Mouse (Mus musculus): ENCODE measurements around the gene Ppp1r12b. TPM values are rescaled to one million over a fixed set of nuclear protein-coding genes. Genes with fewer than 3 reads are reported as not detected.

Ppp1r12b gene
- total and polyA plus RNA-seq, 3 experiments = 4.7 to 7.8 TPM; not detected in 1

DNA sequence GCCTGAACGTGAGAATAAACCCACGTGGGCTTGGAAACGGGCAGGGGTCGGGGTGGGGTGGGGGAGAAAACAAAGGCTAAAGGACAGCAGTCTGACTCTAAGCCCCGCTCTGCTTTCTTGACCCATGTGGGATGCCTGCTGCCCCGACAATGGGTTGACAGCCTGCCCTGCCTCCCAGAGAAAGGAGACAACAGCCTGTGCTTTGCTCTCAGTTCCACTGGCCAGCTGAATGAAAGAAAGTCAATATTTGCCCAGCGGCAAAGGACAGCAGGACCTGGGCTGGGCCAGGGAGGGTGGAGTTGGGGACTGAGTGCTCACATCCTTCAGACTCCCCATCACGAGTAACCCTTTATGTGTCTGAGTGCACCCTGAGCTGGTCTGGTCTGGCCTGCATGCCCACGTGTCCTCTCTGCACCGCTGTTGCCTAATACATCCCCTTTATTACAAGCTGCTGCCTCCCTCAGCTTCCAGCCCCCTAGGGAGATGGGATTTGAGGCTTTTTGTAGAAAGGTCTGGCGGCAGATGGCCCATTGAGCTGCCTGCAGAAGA, 242.2 kb downstream of the Ppp1r12b start (continued):
- no peak for TF ChIP-seq NRF1 (IDR thresholded peaks at IDR 0.05; ENCODE audit: insufficient read depth, low read depth, low read length, poor library complexity, severe bottlenecking)
- no peak for TF ChIP-seq CTCF (IDR thresholded peaks at IDR 0.05 in 2 of 3, conservative IDR thresholded peaks at IDR 0.05 in 1 of 3; ENCODE audit: control insufficient read depth in 1 of 3, insufficient read depth in 1 of 3, low read depth in 2 of 3, low read length in 3 of 3, poor library complexity in 1 of 3, severe bottlenecking in 1 of 3)
- no peak for TF ChIP-seq GABPA (IDR thresholded peaks at IDR 0.05; ENCODE audit: low read depth, low read length)

DNA sequence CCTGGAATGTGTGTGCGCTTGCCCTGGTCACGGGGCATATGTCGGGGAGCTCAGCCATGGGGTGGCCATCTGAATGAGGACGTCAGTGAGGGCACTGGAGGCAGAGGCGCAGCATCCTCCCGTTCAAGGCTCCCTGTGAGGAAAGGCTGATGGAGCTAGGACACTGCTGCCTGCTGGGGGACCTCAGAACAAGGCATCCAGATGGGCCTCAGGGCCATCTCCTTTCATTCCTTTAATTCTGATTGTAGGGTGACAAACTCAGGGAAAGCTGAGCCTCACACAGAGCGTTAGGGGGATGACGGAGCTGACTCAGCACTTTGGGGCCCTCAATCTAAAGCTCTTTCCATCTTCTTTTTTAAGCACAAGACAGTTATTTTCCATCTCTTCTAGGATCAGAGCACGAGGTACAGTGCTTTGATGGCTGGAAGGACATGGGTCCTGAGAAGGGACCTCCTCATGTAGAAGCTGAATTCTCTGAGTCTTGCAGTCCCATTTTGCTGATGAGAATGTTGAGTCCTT, 242.9 kb downstream of the Ppp1r12b start:
- TF ChIP-seq ZNF384 (IDR thresholded peaks at IDR 0.05; ENCODE audit: low read depth, low read length) (no peak), USF2 (IDR thresholded peaks at IDR 0.05; ENCODE audit: borderline replicate concordance in 1 of 2, insufficient read depth in 1 of 2, low read depth in 1 of 2, low read length in 2 of 2) (no peak), ZKSCAN1 (IDR thresholded peaks at IDR 0.05; ENCODE audit: low read depth, low read length) (no peak), TBP (IDR thresholded peaks at IDR 0.05; ENCODE audit: low read depth, low read length) (no peak), MAFK (IDR thresholded peaks at IDR 0.05; ENCODE audit: borderline replicate concordance, low read depth, low read length) (peak; percentile 56; the same call in 1 of the 2 replicates)
- H3K9me3 ChIP-seq (replicated peaks; ENCODE audit: insufficient read depth, low read length) = no peaks in the 10 kb centered on the region
- H3K4me3 ChIP-seq (ENCODE audit: control insufficient read depth in 1 of 2, insufficient read depth in 1 of 2, low read depth in 2 of 2, low read length in 2 of 2) = no peak overlapping the region
- H3K9ac ChIP-seq (ENCODE audit: control insufficient read depth, low read depth, low read length, poor library complexity, severe bottlenecking) = no peak overlapping the region
- peaks cover 0 to 8% of the 10 kb centered on the region in 2 experiments; a peak in 2 of 4 replicates for H3K36me3 ChIP-seq (ENCODE audit: control insufficient read depth in 1 of 2, insufficient read depth in 2 of 2, low read length in 2 of 2)
- no peak for DNase-seq (ENCODE audit: low read depth, low spot score)
- no peak overlapping the region for H3K27ac ChIP-seq (ENCODE audit: control insufficient read depth, low read depth, low read length)
- H3K79me2 ChIP-seq (ENCODE audit: control insufficient read depth, insufficient read depth, low read length, poor library complexity) = no peaks in the 10 kb centered on the region
- H3K27me3 ChIP-seq (ENCODE audit: control insufficient read depth in 1 of 2, insufficient read depth in 2 of 2, low read length in 2 of 2) = no peaks in the 10 kb centered on the region
- peaks cover 2 to 10% of the 10 kb centered on the region in 2 experiments; a peak in 2 of 4 replicates for H3K4me1 ChIP-seq (ENCODE audit: control insufficient read depth in 1 of 2, insufficient read depth in 2 of 2, low read length in 2 of 2)

DNA sequence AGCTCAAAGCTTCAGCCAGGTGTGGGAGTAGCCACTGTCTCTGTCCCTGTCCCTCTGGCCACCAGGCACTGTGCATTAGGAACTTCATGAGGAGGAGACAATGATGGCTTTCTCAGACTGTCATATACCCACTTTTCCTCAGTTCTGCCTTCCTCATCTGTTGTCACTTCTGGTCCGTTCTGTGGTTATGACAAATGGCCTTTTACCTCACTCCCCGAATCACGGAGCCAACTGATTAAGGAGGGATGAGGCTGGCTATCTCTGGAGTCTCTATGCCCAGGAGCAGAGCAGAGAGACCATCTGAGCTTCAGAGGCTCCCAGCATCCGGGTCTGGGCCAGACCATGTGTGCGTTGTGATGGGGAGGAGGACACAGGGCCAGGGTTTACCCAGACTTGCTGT, 244.1 kb downstream of the Ppp1r12b start:
- H3K79me2 ChIP-seq (ENCODE audit: control insufficient read depth, insufficient read depth, low read length, poor library complexity) = no peaks in the 10 kb centered on the region
- H3K4me3 ChIP-seq (ENCODE audit: control insufficient read depth in 1 of 2, insufficient read depth in 1 of 2, low read depth in 2 of 2, low read length in 2 of 2) = no peak overlapping the region
- DNase-seq (ENCODE audit: low read depth, low spot score) = peak; percentile 66
- no peaks in the 10 kb centered on the region for H3K27me3 ChIP-seq (ENCODE audit: control insufficient read depth in 1 of 2, insufficient read depth in 2 of 2, low read length in 2 of 2)
- no peak overlapping the region for H3K9ac ChIP-seq (ENCODE audit: control insufficient read depth, low read depth, low read length, poor library complexity, severe bottlenecking)
- peaks cover 2 to 10% of the 10 kb centered on the region in 2 experiments; a peak in 2 of 4 replicates for H3K4me1 ChIP-seq (ENCODE audit: control insufficient read depth in 1 of 2, insufficient read depth in 2 of 2, low read length in 2 of 2)
- H3K9me3 ChIP-seq (replicated peaks; ENCODE audit: insufficient read depth, low read length) = no peaks in the 10 kb centered on the region
- TF ChIP-seq GATA1 (IDR thresholded peaks at IDR 0.05; ENCODE audit: low read depth, low read length) = peak; percentile 81
- TF ChIP-seq RCOR1 (IDR thresholded peaks at IDR 0.05; ENCODE audit: low read depth, low read length) = peak; percentile 60; the same call in 1 of the 2 replicates
- TF ChIP-seq JUND (IDR thresholded peaks at IDR 0.05; ENCODE audit: low read depth, low read length) = no peak
- peak; percentile 48; the same call in 1 of the 2 replicates for TF ChIP-seq TCF12 (IDR thresholded peaks at IDR 0.05; ENCODE audit: low read depth, low read length)
- TF ChIP-seq SIN3A (IDR thresholded peaks at IDR 0.05; ENCODE audit: low read length) = peak; percentile 40; the same call in 1 of the 2 replicates
- TF ChIP-seq TAL1 (IDR thresholded peaks at IDR 0.05; ENCODE audit: low read length) = 0 out of 2 replicates have a peak, but pooled peaks have one; percentile 20
- peak; percentile 59 for TF ChIP-seq EP300 (IDR thresholded peaks at IDR 0.05; ENCODE audit: low read depth in 1 of 2, low read length in 2 of 2)
- no peak for TF ChIP-seq USF1 (IDR thresholded peaks at IDR 0.05; ENCODE audit: low read depth, low read length)
- 0 out of 2 replicates have a peak, but pooled peaks have one; percentile 38 for TF ChIP-seq ETS1 (IDR thresholded peaks at IDR 0.05; ENCODE audit: low read depth, low read length)
- H3K27ac ChIP-seq (ENCODE audit: control insufficient read depth, low read depth, low read length) = no peak overlapping the region
- peaks cover 0 to 8% of the 10 kb centered on the region in 2 experiments; a peak in 2 of 4 replicates for H3K36me3 ChIP-seq (ENCODE audit: control insufficient read depth in 1 of 2, insufficient read depth in 2 of 2, low read length in 2 of 2)

All from MEL (cell line).